Mouse (Mus musculus) layer of hippocampus, adult 18-20 months (tissue): ENCODE data around the gene Ptprm. TPM values are rescaled to one million over a fixed set of nuclear protein-coding genes. Genes with fewer than 3 reads are reported as not detected.
A peak's percentile ranks its signal among the peaks of the same experiment; 100 is the strongest.

ENCODE experiments used
- DNase-seq, 2 experiments: peaks; one replicate each; pipeline ENCODE4 v3.0.0; 2022; ENCODE audit warnings: low spot score in 2 of 2
- total RNA-seq, 2 experiments: library from RNA; stranded (reverse); gene quantifications; 2 replicates each; pipeline ENCODE4 v1.2.3; 2021

The Ptprm gene
- total RNA-seq, 2 experiments from 2014 or later, result 21.9 to 22.7 TPM

- no peak for DNase-seq
Measured at GRCm38 (mm10) chr17:67086811-67087210, 267.4 kb downstream of the Ptprm start.

GRCm38 (mm10) chr17:67084501-67084900, 269.8 kb downstream of the Ptprm start:
- peak; percentile 8 to 60 for DNase-seq

- no peak for DNase-seq
Measured at GRCm38 (mm10) chr17:67084093-67084492, 270.2 kb downstream of the Ptprm start.

- DNase-seq, result no peak
Measured at GRCm38 (mm10) chr17:67079570-67079969, 274.7 kb downstream of the Ptprm start.

GRCm38 (mm10) chr17:67073580-67073979, 280.7 kb downstream of the Ptprm start:
- DNase-seq, result no peak

- no peak for DNase-seq
Measured at GRCm38 (mm10) chr17:67073139-67073538, 281.1 kb downstream of the Ptprm start.

GRCm38 (mm10) chr17:67071231-67072009, 282.8 kb downstream of the Ptprm start:
- peak; percentile 9 to 47 for DNase-seq

GRCm38 (mm10) chr17:67063611-67064010, 290.6 kb downstream of the Ptprm start:
- DNase-seq, result no peak

GRCm38 (mm10) chr17:67055681-67056080, 298.6 kb downstream of the Ptprm start:
- no peak for DNase-seq

- DNase-seq, result no peak
Measured at GRCm38 (mm10) chr17:67054202-67054601, 300.1 kb downstream of the Ptprm start.

- DNase-seq, result no peak
Measured at GRCm38 (mm10) chr17:67052624-67053314, 301.5 kb downstream of the Ptprm start.

- DNase-seq, result no peak
Measured at GRCm38 (mm10) chr17:67047697-67048096, 306.6 kb downstream of the Ptprm start.

- DNase-seq, result no peak
Measured at GRCm38 (mm10) chr17:67038558-67038957, 315.7 kb downstream of the Ptprm start.

- no peak for DNase-seq
Measured at GRCm38 (mm10) chr17:67033547-67033946, 320.7 kb downstream of the Ptprm start.

- no peak for DNase-seq
Measured at GRCm38 (mm10) chr17:67032021-67032420, 322.2 kb downstream of the Ptprm start.

GRCm38 (mm10) chr17:67031341-67031740, 322.9 kb downstream of the Ptprm start:
- no peak for DNase-seq

- no peak for DNase-seq
Measured at GRCm38 (mm10) chr17:67027274-67027673, 327.0 kb downstream of the Ptprm start.

GRCm38 (mm10) chr17:67016501-67016900, 337.8 kb downstream of the Ptprm start:
- DNase-seq, result no peak

GRCm38 (mm10) chr17:67013217-67013616, 341.0 kb downstream of the Ptprm start:
- DNase-seq, result peak in 1 of 2 experiments; percentile 32

- peak; percentile 68 to 85 for DNase-seq
Measured at GRCm38 (mm10) chr17:67011836-67012583, 342.2 kb downstream of the Ptprm start.

GRCm38 (mm10) chr17:67010136-67010535, 344.1 kb downstream of the Ptprm start:
- no peak for DNase-seq

- no peak for DNase-seq
Measured at GRCm38 (mm10) chr17:67008137-67008536, 346.1 kb downstream of the Ptprm start.
